Mouse (Mus musculus): Measurements from ENCODE around the gene Kdm2b.

DNA sequence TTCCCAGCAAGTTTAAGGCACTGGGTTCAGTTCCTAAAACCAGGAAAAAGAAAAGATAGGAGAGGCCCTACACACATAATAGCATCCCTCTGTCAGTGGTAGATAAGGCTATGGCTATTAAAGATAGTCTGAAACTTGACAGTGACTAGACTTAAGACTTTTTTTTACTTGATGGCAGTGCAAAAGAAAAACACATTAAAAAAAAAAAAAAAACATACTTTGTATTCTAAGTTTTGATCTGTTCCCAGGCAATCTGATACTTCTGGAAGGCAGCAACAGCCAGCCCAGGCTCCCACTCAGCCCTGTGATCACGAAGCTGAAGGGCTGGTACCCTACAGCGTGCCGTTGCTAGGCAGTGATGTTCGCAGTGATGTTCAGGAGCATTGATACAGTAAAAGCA is 18.2 kb downstream of the Kdm2b start:
- TF ChIP-seq CTCF (IDR thresholded peaks at IDR 0.05; ENCODE audit: borderline replicate concordance, extremely low read depth, insufficient read depth, insufficient read length) (no peak), POLR2A (IDR thresholded peaks at IDR 0.05; ENCODE audit: borderline replicate concordance, extremely low read depth, insufficient read depth, insufficient read length, poor library complexity, severe bottlenecking) (no peak)
